Mouse (Mus musculus): ENCODE data around the gene Gstm6.
"Not testable (repeated sequence)": the region's sequence is repeated elsewhere in the genome, so short reads cannot be mapped to it uniquely, and the experiment has no call there.

Gstm6 gene

GRCm38 (mm10) chr3:107943239-107943990, at the start of gene Gstm6:
Gstm6 (minus strand) TSS chr3:107943749.
- peak; percentile 58 for DNase-seq (ENCODE audit: low spot score)

GRCm38 (mm10) chr3:107986041-107986562, 42.6 kb upstream of the Gstm6 start, which contains the start of gene Gstm2:
Gstm2 (minus strand) TSS chr3:107986453.
- DNase-seq (ENCODE audit: low spot score) = peak; percentile 46

- not testable (repeated sequence) for DNase-seq (ENCODE audit: low spot score)
Observed at GRCm38 (mm10) chr3:107985141-107985540, 41.6 kb upstream of the Gstm6 start.

GRCm38 (mm10) chr3:107984471-107984870, 40.9 kb upstream of the Gstm6 start:
- no peak for DNase-seq (ENCODE audit: low spot score)

- no peak for DNase-seq (ENCODE audit: low spot score)
Observed at GRCm38 (mm10) chr3:107983771-107984170, 40.2 kb upstream of the Gstm6 start.

- DNase-seq (ENCODE audit: low spot score) = no peak
Observed at GRCm38 (mm10) chr3:107982726-107983125, 39.2 kb upstream of the Gstm6 start.

- no peak for DNase-seq (ENCODE audit: low spot score)
Observed at GRCm38 (mm10) chr3:107981261-107981660, 37.7 kb upstream of the Gstm6 start.

GRCm38 (mm10) chr3:107977691-107978090, 34.1 kb upstream of the Gstm6 start:
- DNase-seq (ENCODE audit: low spot score) = peak; percentile 77

- DNase-seq (ENCODE audit: low spot score) = no peak
Observed at GRCm38 (mm10) chr3:107974237-107974636, 30.7 kb upstream of the Gstm6 start.

GRCm38 (mm10) chr3:107972070-107972469, 28.5 kb upstream of the Gstm6 start:
- no peak for DNase-seq (ENCODE audit: low spot score)

GRCm38 (mm10) chr3:107971101-107971500, 27.6 kb upstream of the Gstm6 start:
- DNase-seq (ENCODE audit: low spot score) = not testable (repeated sequence)

- no peak for DNase-seq (ENCODE audit: low spot score)
Observed at GRCm38 (mm10) chr3:107968724-107969395, 25.3 kb upstream of the Gstm6 start, which contains the start of gene Gstm3. Gstm3 (minus strand) TSS chr3:107969283.

GRCm38 (mm10) chr3:107966631-107967030, 23.1 kb upstream of the Gstm6 start:
- DNase-seq (ENCODE audit: low spot score) = no peak

- no peak for DNase-seq (ENCODE audit: low spot score)
Observed at GRCm38 (mm10) chr3:107965592-107965991, 22.0 kb upstream of the Gstm6 start.

GRCm38 (mm10) chr3:107964656-107965308, 21.2 kb upstream of the Gstm6 start:
- no peak for DNase-seq (ENCODE audit: low spot score)

- no peak for DNase-seq (ENCODE audit: low spot score)
Observed at GRCm38 (mm10) chr3:107964026-107964425, 20.5 kb upstream of the Gstm6 start.

- not testable (repeated sequence) for DNase-seq (ENCODE audit: low spot score)
Observed at GRCm38 (mm10) chr3:107955260-107955659, 11.7 kb upstream of the Gstm6 start.

GRCm38 (mm10) chr3:107953906-107954305, 10.4 kb upstream of the Gstm6 start:
- DNase-seq (ENCODE audit: low spot score) = no peak

- DNase-seq (ENCODE audit: low spot score) = no peak
Observed at GRCm38 (mm10) chr3:107953328-107953755, 9.8 kb upstream of the Gstm6 start.

- DNase-seq (ENCODE audit: low spot score) = no peak
Observed at GRCm38 (mm10) chr3:107950531-107950930, 7.0 kb upstream of the Gstm6 start.

- not testable (repeated sequence) for DNase-seq (ENCODE audit: low spot score)
Observed at GRCm38 (mm10) chr3:107949461-107949860, 5.9 kb upstream of the Gstm6 start.

GRCm38 (mm10) chr3:107945729-107946128, 2.2 kb upstream of the Gstm6 start:
- no peak for DNase-seq (ENCODE audit: low spot score)

Data from yolk sac, embryonic 10.5 days (tissue).